Mouse (Mus musculus): ENCODE results near the gene Hgd.

Hgd gene

DNA sequence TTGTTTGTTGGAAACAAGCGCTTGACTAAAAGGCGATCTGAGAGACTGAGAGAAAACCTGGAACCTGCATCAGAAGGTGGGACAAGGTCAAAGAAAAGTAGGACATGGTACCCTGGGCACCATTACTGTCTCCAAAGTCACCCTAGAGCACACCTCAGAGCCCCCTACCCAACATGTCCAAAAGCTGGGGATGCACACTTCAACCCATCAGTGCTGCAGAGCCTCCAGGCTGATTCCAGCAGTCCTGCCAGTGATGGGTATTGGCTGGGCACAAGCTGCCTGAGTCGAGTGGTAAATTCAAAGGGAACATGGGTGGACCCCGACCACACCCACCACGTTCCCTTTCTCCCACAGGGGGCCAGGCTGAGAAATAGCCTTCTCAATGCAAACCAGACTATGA lies 95.4 kb downstream of the Hgd start:
- no peak for DNase-seq (ENCODE audit: low read depth)

DNA sequence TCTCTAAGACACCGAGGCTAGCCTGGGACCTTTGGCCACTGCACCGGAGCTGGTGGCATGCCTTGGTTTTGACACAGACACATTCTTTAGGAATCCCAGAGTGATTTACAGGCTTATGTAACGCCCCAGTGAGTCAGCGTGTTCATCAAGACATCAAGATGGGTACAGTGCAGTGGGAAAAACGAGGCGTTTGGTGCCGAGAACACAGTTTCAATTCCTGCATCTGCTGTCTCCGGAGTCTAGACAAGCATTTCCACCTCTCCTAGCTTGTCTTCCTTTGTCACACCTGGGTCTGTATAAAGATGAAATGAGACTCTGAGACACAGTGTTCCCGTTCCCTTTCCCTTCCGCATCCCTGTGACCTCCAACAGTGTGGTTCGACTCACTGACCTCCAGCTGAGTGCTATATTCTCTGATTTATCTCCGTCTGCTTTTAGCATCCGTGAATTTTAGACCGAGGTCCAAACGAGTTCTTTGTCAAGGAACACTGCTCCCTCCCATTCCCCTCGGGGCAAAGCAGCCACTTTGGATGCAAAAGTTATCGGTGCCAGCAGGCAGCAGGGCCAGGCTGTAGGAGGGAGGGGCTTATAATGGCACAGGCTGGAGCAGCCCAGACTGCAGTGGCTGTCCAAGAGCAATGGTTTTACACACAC lies 96.2 kb downstream of the Hgd start:
- DNase-seq (ENCODE audit: low read depth) = no peak

DNA sequence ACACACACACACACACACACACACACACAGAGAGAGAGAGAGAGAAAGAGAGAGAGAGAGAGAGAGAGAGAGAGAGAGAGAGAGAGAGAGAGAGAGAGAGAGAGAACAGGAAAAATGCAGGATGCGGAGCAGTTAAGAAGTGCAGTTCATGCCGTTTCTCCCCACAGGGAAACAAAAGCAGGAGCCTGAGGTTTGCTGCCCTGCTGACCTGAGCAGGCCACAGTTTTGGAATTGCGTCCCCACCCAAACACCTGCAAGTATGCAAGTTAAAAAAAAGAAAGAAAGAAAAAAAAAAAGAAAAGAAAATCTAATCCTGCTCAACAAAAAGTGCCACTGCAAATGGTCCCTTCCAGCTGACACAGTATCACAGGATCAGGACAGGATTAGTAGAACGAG lies 96.7 kb downstream of the Hgd start:
- no peak for DNase-seq (ENCODE audit: low read depth)

DNA sequence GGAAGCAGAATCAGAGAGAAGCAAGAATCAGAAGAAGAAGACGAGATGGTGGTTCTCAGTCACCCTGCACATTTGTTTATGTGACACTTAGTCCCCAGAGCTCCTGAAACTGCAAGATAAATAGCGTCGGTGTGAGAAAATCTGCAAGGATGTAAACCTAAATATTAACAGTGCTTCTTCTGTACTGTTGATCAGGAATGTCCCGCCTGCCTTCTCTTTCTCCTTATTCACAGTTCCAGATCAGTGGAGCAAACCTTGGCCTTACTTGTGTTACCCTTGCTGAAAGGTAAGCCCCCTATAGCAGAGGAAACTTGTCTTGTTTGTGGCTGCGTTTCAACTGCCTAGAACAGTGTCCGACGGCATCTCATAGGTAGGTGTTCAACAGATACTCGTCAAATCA lies 97.6 kb downstream of the Hgd start:
- DNase-seq (ENCODE audit: low read depth) = no peak

DNA sequence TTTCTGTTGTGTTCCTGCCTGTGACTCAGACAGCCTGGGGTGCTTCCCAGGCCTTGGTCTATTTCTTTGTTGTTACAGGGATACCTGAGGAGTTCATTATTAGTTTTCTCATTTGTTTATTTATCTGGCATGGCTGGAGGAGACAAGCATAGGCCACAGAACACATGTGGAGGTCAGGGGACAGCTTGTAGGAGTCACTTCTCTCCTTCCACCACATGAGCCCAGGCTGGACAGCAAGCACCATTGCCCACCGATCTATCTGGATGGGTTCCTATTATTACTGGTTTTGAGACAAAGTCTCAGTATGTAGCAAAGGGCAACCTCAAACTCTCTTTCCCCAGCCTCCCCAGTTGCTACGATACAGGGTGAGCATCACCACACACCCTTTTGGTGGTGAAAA lies 100.3 kb downstream of the Hgd start:
- DNase-seq (ENCODE audit: low read depth) = no peak

DNA sequence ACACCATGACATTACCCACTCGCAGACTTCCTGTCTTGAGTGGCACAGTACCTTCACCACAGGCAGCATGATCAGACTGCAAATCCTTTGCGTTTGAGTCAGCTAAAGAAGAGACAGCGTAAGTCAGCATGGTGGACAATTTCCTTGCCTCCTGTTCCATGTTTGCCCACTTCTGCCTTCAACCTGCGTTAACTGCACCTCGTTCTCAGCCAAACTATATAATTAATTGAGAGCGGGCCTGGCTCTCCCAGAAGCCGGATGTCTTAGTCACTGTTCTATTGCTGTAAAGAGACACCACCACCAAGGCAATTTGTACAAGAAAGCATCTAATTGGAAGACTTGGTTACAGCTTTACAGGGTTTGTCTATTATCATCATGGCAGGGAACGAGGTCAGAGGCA lies 100.9 kb downstream of the Hgd start:
- DNase-seq (ENCODE audit: low read depth) = no peak

Measured in c-Kit-positive CD71-negative TER-119-negative erythroid progenitor cells, embryonic 14.5 days (primary cell).